Mouse (Mus musculus): ENCODE results near the gene Lasp1.

Lasp1 gene

GRCm38 (mm10) chr11:97811569-97812362, 13.0 kb downstream of the Lasp1 start:
- DNase-seq, result peak; percentile 86

GRCm38 (mm10) chr11:97812491-97812921, 13.7 kb downstream of the Lasp1 start:
- DNase-seq, result no peak

DNA sequence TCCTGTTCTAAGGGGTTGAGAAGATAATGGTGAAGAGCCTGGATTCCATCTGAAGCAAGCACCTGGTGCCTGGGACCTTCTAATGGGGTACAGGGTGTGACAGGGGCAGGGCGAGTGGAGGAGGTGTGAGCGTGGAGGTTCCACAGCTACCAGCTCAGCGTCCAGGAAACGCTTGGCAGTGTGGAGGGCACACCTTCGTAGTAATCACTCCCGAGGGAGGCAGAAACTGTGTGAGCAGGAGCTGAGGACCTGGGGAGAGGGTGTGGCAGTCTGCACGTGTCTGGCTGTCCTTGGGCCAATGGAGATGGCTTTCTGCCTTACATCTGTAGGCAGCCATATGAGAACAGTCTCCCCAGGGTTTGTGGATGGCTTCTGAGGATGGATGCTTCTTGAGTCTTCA, 14.3 kb downstream of the Lasp1 start:
- no peak for DNase-seq

DNA sequence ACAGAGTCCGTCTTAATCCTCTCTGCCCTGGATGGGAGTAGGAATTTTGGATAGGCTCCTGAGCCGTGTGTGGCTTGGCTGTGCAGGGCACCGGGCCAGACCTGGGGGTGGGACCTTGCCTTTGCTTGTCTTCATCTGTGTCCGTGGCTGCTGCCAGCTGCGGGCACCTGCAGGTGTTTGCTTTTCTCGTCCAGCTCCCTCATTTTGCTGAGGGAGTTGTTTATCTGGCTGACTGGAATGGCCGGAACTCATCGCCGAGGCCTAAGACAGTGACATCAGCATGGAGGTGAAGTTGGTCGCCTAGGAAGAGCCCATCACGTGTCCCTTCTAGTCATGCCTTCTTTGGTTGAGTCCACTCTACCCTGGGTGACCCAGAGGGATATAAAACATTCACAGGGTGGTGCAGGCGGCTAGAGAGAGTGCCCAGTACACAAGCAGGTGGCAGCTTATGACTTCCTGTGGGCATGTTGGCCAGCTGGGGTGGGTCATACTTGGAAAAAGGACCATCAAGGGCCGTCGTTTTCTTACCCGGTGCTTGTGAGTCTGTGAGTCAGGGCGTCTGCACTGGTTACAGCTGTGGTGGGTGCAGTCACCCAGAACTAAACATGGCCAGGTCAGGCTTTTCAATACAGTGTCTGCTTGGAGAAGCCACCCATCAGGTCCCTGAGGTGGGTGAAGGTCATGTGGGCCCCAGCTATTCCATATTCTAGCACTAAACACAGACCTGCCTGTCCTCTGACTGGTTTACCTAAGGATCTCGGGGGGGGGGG, 15.1 kb downstream of the Lasp1 start:
- peak; percentile 80 for DNase-seq

- no peak for DNase-seq
These were observed 16.9 kb downstream of the Lasp1 start for GRCm38 (mm10) chr11:97815736-97816135.

- no peak for DNase-seq
These were observed 17.4 kb downstream of the Lasp1 start for GRCm38 (mm10) chr11:97816176-97816575.

- no peak for DNase-seq
These were observed 18.1 kb downstream of the Lasp1 start for GRCm38 (mm10) chr11:97816916-97817315.

GRCm38 (mm10) chr11:97817379-97817778, 18.6 kb downstream of the Lasp1 start:
- peak; percentile 78 for DNase-seq

DNA sequence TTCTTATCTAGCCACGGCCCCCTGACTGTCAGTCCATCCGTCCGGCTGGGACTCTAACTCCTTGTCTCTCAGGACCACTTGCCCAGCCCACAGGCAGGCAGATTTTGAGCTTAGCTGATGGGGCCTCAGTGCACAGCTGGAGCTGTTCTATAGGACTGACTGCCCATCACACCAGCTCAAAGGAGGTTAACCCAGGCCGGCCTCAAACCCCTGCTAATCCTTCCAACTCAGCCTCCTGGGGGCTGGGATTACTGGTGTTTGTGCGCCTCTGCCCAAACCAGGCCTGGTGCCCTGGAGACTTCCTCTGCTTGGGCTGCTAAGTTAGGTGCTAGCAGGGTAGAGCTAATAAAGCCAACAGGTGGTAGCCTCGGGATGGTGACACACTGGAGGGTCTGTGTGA, 19.2 kb downstream of the Lasp1 start:
- no peak for DNase-seq

DNA sequence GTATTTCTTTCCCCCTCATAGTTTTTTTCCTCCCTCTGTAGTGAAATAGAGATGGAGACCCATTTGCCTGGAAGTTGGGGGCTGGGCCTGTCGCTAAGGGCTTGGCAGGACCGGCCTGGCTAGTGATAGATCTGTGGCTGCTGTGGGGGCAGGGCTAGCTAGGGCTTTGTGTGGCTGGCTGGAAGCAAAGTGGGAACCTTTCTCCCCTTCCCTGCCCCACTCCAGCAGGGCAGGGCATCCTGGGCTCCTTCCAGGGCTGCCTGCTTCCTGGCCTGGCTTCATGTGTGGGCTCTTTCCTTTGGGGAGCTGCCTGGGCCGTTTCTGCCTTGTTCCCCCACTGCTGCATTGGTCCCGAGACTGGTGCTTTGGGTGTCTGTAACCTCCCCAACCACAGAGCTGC, 19.8 kb downstream of the Lasp1 start:
- peak; percentile 61 for DNase-seq

GRCm38 (mm10) chr11:97819102-97819501, 20.3 kb downstream of the Lasp1 start:
- no peak for DNase-seq

GRCm38 (mm10) chr11:97819923-97820322, 21.1 kb downstream of the Lasp1 start:
- no peak for DNase-seq

GRCm38 (mm10) chr11:97820840-97821239, 22.0 kb downstream of the Lasp1 start:
- peak; percentile 90 for DNase-seq

- no peak for DNase-seq
These were observed 22.7 kb downstream of the Lasp1 start for GRCm38 (mm10) chr11:97821401-97822064.

DNA sequence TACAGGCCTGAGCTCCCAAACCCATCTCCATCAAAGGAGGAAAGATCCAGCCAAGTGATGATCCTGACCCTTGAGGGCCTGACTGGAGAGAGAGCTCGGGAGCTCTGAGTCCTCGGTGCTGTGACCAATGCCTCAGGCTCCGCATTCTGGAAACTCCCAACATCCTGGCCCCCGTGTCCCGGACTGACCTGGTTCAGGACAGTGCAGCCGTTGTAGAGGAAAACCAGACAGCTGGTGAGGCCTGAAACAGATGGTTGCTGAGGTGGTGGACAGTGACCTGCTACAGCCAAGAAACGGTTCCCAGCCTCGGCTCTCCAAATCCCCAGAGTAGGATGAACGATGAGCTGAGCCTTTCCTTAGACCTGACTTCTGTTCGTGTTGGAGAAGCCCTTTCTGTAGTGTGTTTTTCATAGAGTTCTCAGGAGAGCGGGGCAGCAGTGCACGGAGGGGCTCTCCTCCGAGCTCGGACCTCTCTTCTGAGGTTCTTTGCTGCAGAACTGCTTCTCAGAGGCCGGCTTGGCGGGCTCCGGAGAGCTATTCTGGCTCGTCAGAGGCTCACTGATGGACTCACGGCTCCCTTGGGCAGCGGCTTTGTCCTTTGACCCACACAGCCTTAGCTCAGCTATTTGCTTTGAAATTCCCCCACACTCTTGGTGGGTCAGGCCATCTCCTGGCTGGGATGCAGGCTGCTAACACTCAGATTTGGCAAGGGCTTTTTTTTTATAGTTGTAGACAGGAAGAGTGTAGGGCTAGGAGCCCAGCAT, 24.2 kb downstream of the Lasp1 start:
- no peak for DNase-seq

GRCm38 (mm10) chr11:97824168-97824567, 25.4 kb downstream of the Lasp1 start:
- DNase-seq, result no peak

GRCm38 (mm10) chr11:97824895-97825294, 26.1 kb downstream of the Lasp1 start:
- no peak for DNase-seq

DNA sequence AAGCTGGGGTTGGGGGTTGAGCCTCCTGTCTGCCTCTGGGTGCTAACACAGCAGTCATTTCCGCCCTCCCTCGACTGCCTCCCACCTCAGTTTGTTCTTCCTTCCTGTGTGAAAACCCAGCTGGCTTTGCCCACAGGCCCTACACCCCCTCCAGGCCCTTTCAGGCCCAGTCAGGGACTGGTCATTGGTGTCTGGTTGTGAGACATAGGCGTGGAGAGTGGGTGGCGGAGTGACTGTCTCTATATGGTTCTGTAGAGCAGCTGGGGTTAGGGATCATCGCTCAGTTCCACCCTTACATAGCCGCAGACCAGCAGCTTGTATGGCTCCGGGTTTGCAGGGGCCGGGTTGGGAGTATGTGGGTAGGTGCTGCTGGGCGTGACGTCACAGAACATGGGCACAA, 26.5 kb downstream of the Lasp1 start:
- no peak for DNase-seq

GRCm38 (mm10) chr11:97825971-97826370, 27.2 kb downstream of the Lasp1 start:
- DNase-seq, result no peak

DNA sequence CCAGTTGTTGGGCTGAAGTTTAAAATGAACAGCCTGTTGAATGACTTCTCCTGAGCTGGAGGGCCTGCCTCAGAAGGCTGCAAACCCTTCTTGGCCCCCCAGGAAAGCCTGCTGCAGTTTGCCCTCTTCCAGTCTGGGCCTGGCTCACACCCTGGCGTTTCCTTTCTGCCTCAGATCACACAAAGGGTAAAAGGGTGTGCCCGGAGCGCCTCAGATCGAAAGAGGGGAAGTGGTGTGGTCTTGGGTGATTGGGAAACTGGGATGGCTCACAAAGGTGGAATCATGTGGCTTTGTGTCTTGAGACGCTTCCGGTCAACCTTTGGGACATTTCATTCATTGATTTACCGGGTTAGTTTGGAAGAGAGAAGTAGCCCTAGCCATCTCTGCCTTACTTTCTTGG, 27.6 kb downstream of the Lasp1 start:
- no peak for DNase-seq

GRCm38 (mm10) chr11:97827654-97828053, 28.9 kb downstream of the Lasp1 start:
- no peak for DNase-seq

DNA sequence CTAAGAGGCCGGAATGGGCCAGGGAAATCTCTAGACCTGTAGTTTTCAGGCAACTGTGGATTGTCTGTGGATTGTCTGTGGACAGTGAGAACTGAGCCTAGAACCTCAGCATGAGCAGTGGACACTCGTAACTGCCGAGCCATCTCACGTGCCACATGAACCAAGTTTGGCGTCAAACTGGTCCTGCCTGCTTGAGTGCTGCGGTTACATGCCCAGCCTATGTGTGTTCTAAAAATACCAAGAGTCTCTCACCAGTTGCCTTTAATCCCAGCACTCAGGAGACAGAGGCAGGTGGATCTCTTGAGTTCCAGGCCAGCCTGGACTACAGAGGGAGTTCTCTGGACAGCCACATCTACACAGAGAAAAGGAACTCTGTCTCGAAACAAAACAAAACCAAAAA, 30.6 kb downstream of the Lasp1 start:
- no peak for DNase-seq

All from kidney, postnatal 14 days (tissue).